Mouse (Mus musculus): ENCODE data around the gene Polg. TPM values are rescaled to one million over a fixed set of nuclear protein-coding genes. Genes with fewer than 3 reads are reported as not detected.

Gene Polg
- total and polyA plus RNA-seq, 3 experiments, result 40.6 to 152 (median 87.4) TPM

DNA sequence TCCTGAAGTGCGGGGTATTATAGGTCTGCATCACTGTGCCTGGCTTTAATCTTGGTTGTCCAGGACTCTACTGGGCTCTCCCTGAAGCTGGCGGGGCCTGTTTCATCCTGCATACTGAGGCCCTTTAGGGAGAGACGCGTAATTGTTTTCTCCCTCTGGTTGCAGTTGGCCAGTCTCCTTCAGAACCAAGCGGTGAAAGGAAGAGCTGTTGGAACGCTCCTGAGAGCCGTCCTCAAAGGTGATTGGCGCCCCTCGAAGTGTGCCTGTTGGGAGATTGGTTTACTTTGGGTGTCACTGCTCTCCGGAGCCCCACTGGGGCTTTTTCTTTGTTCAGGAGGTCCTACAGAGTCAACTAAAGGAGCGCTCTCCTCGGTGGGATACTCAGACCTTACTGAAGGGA lies 67.2 kb downstream of the Polg start:
- H3K27me3 ChIP-seq (ENCODE audit: insufficient read depth, low read length), result no peaks in the 10 kb centered on the region
- ATAC-seq (ENCODE audit: extremely low read depth, insufficient number of reproducible peaks, low FRiP score, poor library complexity, severe bottlenecking), result no peak
- peaks cover 84% of the 10 kb centered on the region for H3K36me3 ChIP-seq (replicated peaks)
- peaks cover 8% of the 10 kb centered on the region for H3K4me1 ChIP-seq (ENCODE audit: insufficient read depth, low read depth, low read length)
- no peak for DNase-seq (ENCODE audit: low spot score)
- no peak overlapping the region for H3K4me3 ChIP-seq (ENCODE audit: low read depth, low read length)
- TF ChIP-seq GATA1 (IDR thresholded peaks at IDR 0.05; ENCODE audit: borderline replicate concordance, low read length), result no peak
- TF ChIP-seq GATA2 (IDR thresholded peaks at IDR 0.05; ENCODE audit: borderline replicate concordance, low read depth, low read length), result no peak
- TF ChIP-seq CTCF (IDR thresholded peaks at IDR 0.05; ENCODE audit: low read depth, low read length), result no peak
- no peak for TF ChIP-seq POLR2AphosphoS5 (IDR thresholded peaks at IDR 0.05; ENCODE audit: insufficient replicate concordance, low read depth, low read length)
- TF ChIP-seq TAL1 (conservative IDR thresholded peaks at IDR 0.05; ENCODE audit: low read depth, low read length), result no peak
- no peaks in the 10 kb centered on the region for H3K9me3 ChIP-seq (replicated peaks)

GRCm38 (mm10) chr7:79398426-79398825 lies 67.7 kb downstream of the Polg start:
- H3K36me3 ChIP-seq (replicated peaks), result peaks cover 82% of the 10 kb centered on the region
- no peaks in the 10 kb centered on the region for H3K27me3 ChIP-seq (ENCODE audit: insufficient read depth, low read length)
- DNase-seq (ENCODE audit: low spot score), result no peak
- ATAC-seq (ENCODE audit: extremely low read depth, insufficient number of reproducible peaks, low FRiP score, poor library complexity, severe bottlenecking), result no peak
- no peaks in the 10 kb centered on the region for H3K9me3 ChIP-seq (replicated peaks)
- peaks cover 13% of the 10 kb centered on the region for H3K4me1 ChIP-seq (ENCODE audit: insufficient read depth, low read depth, low read length)
- no peak overlapping the region for H3K4me3 ChIP-seq (ENCODE audit: low read depth, low read length)
- TF ChIP-seq GATA2 (IDR thresholded peaks at IDR 0.05; ENCODE audit: borderline replicate concordance, low read depth, low read length), result no peak
- no peak for TF ChIP-seq POLR2AphosphoS5 (IDR thresholded peaks at IDR 0.05; ENCODE audit: insufficient replicate concordance, low read depth, low read length)
- TF ChIP-seq TAL1 (conservative IDR thresholded peaks at IDR 0.05; ENCODE audit: low read depth, low read length), result no peak
- TF ChIP-seq GATA1 (IDR thresholded peaks at IDR 0.05; ENCODE audit: borderline replicate concordance, low read length), result no peak
- no peak for TF ChIP-seq CTCF (IDR thresholded peaks at IDR 0.05; ENCODE audit: low read depth, low read length)

DNA sequence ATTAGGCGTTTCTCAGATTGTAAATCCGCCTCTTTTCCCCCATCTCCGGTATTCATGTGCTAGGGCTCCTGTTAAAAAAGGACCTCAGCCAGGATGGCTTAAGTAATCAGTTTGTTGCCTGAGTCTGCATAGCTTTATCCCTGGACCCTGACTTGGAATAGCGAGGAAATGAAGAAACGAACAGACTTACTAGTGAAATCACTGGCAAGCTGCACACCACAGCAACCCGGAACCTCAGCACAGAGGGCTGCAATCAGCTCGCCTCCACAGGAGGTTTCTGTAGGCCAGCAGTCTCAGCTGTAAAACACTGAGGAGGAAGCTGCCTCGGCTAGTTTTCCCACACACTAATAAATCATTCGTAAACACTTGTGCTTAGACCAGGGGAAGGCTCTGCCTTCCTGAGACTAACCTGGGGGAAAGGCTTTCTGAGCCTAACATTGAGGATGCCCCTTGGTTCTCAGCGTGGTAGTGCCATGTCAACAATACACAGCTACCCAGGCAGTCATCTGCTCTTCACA lies 68.7 kb downstream of the Polg start:
- peaks cover 22% of the 10 kb centered on the region for H3K4me1 ChIP-seq (ENCODE audit: insufficient read depth, low read depth, low read length)
- no peak overlapping the region for H3K4me3 ChIP-seq (ENCODE audit: low read depth, low read length)
- H3K27me3 ChIP-seq (ENCODE audit: insufficient read depth, low read length), result no peaks in the 10 kb centered on the region
- TF ChIP-seq POLR2AphosphoS5 (IDR thresholded peaks at IDR 0.05; ENCODE audit: insufficient replicate concordance, low read depth, low read length), result no peak
- TF ChIP-seq CTCF (IDR thresholded peaks at IDR 0.05; ENCODE audit: low read depth, low read length), result no peak
- TF ChIP-seq TAL1 (conservative IDR thresholded peaks at IDR 0.05; ENCODE audit: low read depth, low read length), result no peak
- TF ChIP-seq GATA1 (IDR thresholded peaks at IDR 0.05; ENCODE audit: borderline replicate concordance, low read length), result no peak
- no peak for TF ChIP-seq GATA2 (IDR thresholded peaks at IDR 0.05; ENCODE audit: borderline replicate concordance, low read depth, low read length)
- peaks cover 74% of the 10 kb centered on the region for H3K36me3 ChIP-seq (replicated peaks)
- no peak for DNase-seq (ENCODE audit: low spot score)
- no peaks in the 10 kb centered on the region for H3K9me3 ChIP-seq (replicated peaks)
- ATAC-seq (ENCODE audit: extremely low read depth, insufficient number of reproducible peaks, low FRiP score, poor library complexity, severe bottlenecking), result no peak

Other genes with a start within 250 kb of the Polg start
- 68.8 and 69.2 TPM in 2 replicates for gene Abhd2, start 193.2 kb downstream of the Polg start, total RNA-seq (2014; fragmentation: Nextera tagmentation)
- 31.9 and 33.8 TPM in 2 replicates for gene Abhd2, start 193.2 kb downstream of the Polg start, total RNA-seq (2017)
- 8.3 and 9.1 TPM in 2 replicates for gene Abhd2, start 193.2 kb downstream of the Polg start, polyA plus RNA-seq (2012)
- gene Rlbp1, start 79.3 kb downstream of the Polg start, total RNA-seq (2014; fragmentation: Nextera tagmentation), result not detected in 2 replicates
- not detected in 2 replicates for gene Rlbp1, start 79.3 kb downstream of the Polg start, total RNA-seq (2017)
- not detected in 2 replicates for gene Rlbp1, start 79.3 kb downstream of the Polg start, polyA plus RNA-seq (2012)
- gene Fanci, start 74.4 kb downstream of the Polg start, total RNA-seq (2014; fragmentation: Nextera tagmentation), result 14.9 and 24.2 TPM in 2 replicates
- gene Fanci, start 74.4 kb downstream of the Polg start, total RNA-seq (2017), result 27.8 and 28.6 TPM in 2 replicates
- gene Fanci, start 74.4 kb downstream of the Polg start, polyA plus RNA-seq (2012), result 0.41 and 0.63 TPM in 2 replicates
- not detected in 2 replicates for gene Rhcg, start 151.3 kb upstream of the Polg start, total RNA-seq (2014; fragmentation: Nextera tagmentation)
- not detected in 2 replicates for gene Rhcg, start 151.3 kb upstream of the Polg start, total RNA-seq (2017)
- gene Rhcg, start 151.3 kb upstream of the Polg start, polyA plus RNA-seq (2012), result not detected in 2 replicates
- 69.3 and 74.3 TPM in 2 replicates for gene Ticrr, start 193.8 kb upstream of the Polg start, total RNA-seq (2014; fragmentation: Nextera tagmentation)
- gene Ticrr, start 193.8 kb upstream of the Polg start, total RNA-seq (2017), result 16.7 and 21.3 TPM in 2 replicates
- gene Ticrr, start 193.8 kb upstream of the Polg start, polyA plus RNA-seq (2012), result 13.1 and 13.6 TPM in 2 replicates
- gene Kif7, start 249.4 kb upstream of the Polg start, total RNA-seq (2014; fragmentation: Nextera tagmentation), result 2.6 and 2.7 TPM in 2 replicates
- 4.2 and 4.4 TPM in 2 replicates for gene Kif7, start 249.4 kb upstream of the Polg start, total RNA-seq (2017)
- 17.6 and 19.9 TPM in 2 replicates for gene Kif7, start 249.4 kb upstream of the Polg start, polyA plus RNA-seq (2012)